Mouse (Mus musculus) layer of hippocampus, postnatal 36 days (tissue): ENCODE results near the gene Lxn. TPM values are rescaled to one million over a fixed set of nuclear protein-coding genes. Genes with fewer than 3 reads are reported as not detected.

Experiments
- DNase-seq, 2 experiments: peaks; one replicate each; pipeline ENCODE4 v3.0.0; 2022
- total RNA-seq, 2 experiments: library from RNA; stranded (reverse); gene quantifications; 2 replicates each; pipeline ENCODE4 v1.2.3; 2021

Lxn gene
- total RNA-seq: 10 to 100 TPM; 41.9 to 46.4 TPM

- DNase-seq: peak; percentile 57 to 63
Observed at GRCm38 (mm10) chr3:67463450-67464372, at the start of gene Lxn. TSS of gene Lxn (minus strand) at chr3:67463926.

GRCm38 (mm10) chr3:67512807-67513206, 49.1 kb upstream of the Lxn start:
- peak; percentile 64 to 75 for DNase-seq

DNA sequence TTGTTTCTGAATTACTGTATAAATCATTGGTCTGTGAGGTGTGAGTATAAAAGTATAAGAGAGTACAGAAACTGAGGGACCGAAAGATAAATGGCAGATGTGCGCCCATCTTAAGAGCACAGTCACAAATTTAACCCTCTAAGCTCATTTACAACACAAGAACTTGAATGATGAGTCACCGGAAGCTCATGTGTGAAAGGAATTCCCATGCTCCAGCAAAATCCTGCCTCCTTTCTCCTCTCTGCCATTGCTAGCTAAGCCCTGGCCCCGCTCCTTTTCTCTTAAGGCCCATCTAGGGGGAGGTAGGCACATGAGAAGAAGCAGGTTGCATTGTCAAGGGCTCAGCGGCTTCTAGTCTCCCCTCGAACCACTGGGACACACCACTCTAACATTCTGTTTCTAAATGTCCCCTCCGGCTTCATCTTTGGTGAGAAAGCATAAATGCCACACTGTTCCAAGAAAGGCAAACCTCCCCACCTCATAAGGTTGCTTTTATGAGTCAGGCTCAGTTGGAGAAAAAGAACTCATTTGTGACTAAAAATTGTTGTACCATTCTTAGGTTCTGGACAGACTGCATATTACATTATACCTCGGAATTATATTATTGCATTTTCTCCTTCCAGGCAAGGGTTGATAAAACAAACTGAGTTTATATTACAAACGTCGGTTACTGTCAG, 44.6 kb upstream of the Lxn start:
- no peak for DNase-seq

GRCm38 (mm10) chr3:67505286-67505685, 41.6 kb upstream of the Lxn start:
- no peak for DNase-seq

GRCm38 (mm10) chr3:67503878-67504277, 40.2 kb upstream of the Lxn start:
- no peak for DNase-seq

GRCm38 (mm10) chr3:67499406-67499791, 35.7 kb upstream of the Lxn start:
- no peak for DNase-seq

- DNase-seq: no peak
Observed at GRCm38 (mm10) chr3:67498773-67499405, 35.2 kb upstream of the Lxn start.

GRCm38 (mm10) chr3:67497998-67498397, 34.3 kb upstream of the Lxn start:
- no peak for DNase-seq

GRCm38 (mm10) chr3:67496310-67496709, 32.6 kb upstream of the Lxn start:
- DNase-seq: no peak

GRCm38 (mm10) chr3:67493132-67493531, 29.4 kb upstream of the Lxn start:
- DNase-seq: peak in 1 of 2 experiments; percentile 16

- no peak for DNase-seq
Observed at GRCm38 (mm10) chr3:67492086-67492869, 28.6 kb upstream of the Lxn start.

GRCm38 (mm10) chr3:67490156-67490555, 26.4 kb upstream of the Lxn start:
- DNase-seq: no peak

DNA sequence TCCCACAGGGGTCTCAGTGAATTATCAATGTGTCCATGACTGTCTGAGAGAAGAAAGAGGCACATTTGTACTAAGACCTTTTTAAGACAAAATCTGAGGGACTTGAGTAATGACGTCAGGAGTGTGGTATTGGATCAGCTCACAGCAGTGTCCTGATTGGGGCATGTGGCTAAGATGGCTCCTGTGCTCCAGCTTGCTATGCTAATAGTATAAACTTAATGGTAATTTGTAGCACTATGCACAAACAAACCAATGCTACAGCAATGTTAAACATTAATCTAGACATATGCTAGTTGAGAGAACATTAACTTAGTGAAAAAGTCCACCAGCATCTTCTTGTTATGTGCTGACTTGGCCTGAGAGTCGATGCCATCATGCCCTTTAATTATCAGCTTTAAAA, 21.5 kb upstream of the Lxn start:
- no peak for DNase-seq

DNA sequence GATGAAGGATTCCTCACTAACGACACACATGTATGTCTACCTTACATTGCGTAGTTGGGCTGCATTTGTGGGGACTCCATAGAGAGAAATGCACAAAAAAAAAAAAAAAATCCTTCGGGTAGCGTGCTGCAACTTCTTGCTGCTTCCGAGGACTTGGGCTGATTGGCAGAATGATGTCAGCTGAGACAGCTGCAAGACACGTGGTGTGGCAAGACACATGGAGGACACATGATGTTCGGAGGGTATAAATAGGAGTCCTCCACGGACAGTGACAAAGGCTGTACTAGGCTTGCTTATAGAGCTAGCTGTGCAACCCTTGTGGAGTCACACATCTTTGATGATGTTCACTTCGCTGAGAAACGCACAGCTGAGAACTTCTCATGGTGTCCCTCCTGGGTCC, 18.7 kb upstream of the Lxn start:
- DNase-seq: no peak

DNA sequence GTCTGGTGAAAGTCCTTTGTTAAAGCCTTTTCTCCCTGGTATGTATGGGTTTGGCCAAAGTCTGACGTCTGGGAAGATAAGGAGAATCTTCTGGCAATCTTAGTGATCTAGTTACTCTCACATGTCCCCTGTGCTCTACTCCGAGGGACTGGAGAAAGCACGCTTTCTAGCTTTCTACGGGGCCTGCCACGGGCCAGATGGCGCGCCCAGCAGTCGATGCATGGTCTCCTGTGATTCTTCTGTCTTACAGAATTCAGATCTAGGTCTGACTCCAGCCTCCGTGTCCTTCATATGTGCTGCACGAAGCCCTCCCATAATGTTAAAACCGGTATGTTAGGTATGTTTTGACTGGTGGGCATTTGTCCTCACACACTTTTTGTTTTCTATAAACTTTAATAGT, 16.1 kb upstream of the Lxn start:
- DNase-seq: no peak

GRCm38 (mm10) chr3:67473438-67473837, 9.7 kb upstream of the Lxn start:
- no peak for DNase-seq

- DNase-seq: no peak
Observed at GRCm38 (mm10) chr3:67471408-67472127, 7.8 kb upstream of the Lxn start.

GRCm38 (mm10) chr3:67467281-67467680, 3.6 kb upstream of the Lxn start:
- no peak for DNase-seq

GRCm38 (mm10) chr3:67466576-67466975, 2.9 kb upstream of the Lxn start:
- DNase-seq: no peak

DNA sequence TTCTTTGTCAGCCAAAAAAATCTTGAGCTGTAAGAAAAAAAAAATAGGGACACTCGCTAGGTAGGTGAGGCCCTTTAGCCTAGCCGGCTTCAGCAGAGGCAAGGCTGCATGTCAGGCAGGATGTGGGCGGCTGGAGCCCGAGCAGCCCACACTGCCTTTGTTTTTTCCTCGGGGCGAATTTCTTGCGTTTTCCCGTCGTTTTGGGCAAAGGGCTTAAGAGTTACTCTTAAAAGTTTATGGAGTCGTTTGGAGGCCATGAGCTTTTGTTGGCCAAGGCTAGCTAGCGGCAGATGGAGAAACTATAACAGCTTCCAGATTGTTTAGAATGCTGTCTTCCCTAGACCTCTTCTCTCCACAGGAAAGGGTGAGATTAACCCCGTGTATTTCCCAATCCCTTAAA, 725 bp downstream of the Lxn start:
- DNase-seq: no peak

- no peak for DNase-seq
Observed at GRCm38 (mm10) chr3:67462578-67462977, 1.1 kb downstream of the Lxn start.

DNA sequence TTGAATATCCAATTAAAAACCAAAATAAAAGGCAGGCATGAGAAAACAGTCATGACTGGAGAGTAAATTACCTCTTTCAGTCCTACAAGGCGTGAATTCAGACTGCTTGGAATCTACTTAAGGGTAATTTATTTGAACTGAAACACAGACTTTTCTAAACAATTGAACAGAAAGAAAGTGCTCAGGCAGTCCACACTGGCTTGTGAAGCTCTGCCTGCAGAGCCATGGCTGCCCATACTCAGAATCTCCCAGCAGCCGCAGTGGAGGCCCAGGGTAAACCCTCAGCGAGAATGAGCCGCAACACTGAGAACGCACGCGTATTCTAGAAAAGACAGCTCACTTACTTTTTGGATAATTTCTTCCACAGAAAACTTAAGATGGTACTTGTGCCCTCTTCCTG, 1.7 kb downstream of the Lxn start:
- no peak for DNase-seq
